Mouse (Mus musculus): Measurements from ENCODE around the gene Hrasls.

The Hrasls gene

GRCm38 (mm10) chr16:29209605-29210411 is at the start of gene Hrasls:
Gene Hrasls, plus strand, starts transcription at chr16:29209695.
- DNase-seq, result peak; percentile 5

DNA sequence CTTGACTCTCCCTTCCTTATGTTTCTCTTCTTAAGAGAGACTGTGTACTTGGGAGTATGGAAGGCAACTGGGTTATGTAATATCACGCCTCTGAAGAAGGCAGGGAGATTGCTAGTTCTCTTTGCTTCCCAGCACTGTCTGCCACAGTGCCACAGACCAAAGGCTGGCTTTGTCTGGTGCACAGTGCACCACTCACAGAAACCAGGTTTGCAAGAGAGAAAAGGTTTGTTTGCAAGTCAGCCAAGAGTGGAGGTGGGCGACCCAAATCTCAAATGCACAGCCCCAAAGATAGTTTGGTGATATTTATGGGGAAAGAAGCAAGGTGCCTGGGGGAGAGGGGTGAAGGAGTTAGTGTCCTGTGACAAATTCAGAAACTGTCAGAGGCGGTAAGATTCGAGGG is 47.2 kb upstream of the Hrasls start:
- DNase-seq, result no peak

GRCm38 (mm10) chr16:29167051-29167450 is 42.4 kb upstream of the Hrasls start:
- DNase-seq, result no peak

DNA sequence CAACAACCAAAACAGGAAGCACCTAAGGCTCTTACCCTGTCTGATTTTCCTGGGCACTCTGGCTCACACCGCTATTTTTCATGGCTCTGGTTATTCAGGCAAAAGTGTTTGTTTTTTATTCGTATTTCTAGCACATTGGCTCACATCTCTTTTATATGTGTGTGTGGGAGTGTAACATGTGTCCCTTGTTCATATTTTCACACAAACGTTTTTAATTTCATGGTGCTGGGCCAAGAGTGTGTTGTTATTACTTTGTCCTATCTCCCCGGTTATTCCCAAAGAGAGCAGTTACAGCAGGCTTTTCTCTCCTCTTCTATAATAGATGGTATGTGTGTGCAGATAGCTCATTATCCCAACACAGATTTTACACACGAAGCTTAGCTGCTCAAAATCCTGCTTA is 37.8 kb upstream of the Hrasls start:
- peak; percentile 29 for DNase-seq

- DNase-seq, result no peak
Measured at GRCm38 (mm10) chr16:29173201-29173600, 36.3 kb upstream of the Hrasls start.

DNA sequence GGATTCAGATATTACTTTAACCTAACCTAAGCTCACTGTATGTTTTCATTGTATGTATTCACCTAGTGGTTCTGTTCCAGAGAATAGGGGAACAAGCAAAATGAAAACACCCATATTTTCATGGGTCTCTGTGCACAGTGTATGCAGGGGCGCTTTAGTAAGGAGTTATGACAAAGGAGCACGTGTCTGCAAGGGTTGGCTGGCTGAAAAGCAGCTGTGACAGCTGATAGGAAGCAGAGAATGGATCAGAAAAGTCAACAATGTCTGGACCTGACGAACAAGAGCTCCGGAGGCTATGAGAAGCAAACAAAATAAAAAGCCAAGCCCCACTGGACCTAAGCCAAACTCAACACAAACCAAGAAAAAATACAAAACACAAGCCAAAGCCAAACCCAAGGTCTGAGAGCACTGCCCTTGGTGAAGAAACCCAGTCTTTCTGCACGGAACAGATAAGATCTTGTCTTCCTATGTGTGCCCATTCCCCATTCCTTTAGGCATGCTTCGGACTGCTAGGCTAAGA is 34.6 kb upstream of the Hrasls start:
- no peak for DNase-seq

DNA sequence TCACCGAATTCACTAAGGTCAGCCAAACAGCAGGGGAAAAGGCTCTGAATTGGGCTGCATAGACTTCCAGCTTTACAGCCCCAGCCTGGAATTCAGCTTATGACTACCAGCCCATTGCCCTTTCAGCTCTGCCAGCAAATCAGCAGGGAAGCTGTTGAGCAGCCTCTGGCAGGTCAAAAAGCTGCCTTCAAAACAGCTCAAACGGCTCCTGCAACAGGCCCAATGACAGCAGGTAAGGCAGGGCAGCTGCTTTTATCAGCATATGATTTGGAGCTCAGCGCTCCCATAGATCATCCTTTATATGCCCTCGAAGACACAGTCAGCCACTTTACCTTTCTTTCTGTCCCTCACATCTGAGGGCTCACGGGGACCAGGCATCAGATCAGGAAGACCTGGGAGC is 16.6 kb upstream of the Hrasls start:
- DNase-seq, result no peak

DNA sequence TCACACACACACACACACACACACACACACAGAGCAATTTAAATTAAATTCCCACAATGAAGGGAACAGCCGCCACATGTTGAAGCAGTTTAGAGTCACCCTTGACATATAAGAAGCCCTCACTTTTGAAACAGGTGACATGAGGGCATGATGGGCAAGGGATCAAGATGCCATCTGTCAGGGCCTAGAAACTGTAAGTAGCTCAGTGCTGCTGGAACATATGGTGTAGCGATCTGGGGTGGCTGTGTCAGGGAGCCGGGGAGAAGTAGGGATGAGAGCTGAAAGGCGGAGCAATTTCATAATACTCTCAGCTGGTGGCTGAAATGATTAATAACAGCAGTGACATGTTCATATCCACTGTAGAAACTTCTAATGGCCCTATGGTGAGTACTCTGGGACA is 15.5 kb upstream of the Hrasls start:
- DNase-seq, result no peak

GRCm38 (mm10) chr16:29195156-29195555 is 14.3 kb upstream of the Hrasls start:
- DNase-seq, result no peak

DNA sequence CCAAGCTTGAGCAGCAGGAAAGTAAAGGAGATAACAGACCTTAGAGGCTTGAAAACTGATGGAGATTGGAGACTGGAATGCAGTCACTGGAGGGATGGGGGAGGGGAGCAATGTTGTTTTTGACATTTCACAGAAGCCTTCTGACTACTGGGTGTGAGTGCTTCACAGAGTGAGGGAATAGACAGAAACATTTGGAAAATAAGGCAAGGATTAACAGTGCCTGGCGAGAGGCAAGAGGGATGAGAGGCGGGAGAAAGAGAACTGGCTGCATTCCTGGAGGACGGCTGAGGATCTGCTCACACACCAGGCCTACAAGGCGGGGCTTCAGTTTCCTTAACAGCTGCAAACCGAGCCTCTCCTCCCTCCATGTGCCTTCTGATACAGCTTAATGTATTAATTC is 11.0 kb upstream of the Hrasls start:
- peak; percentile 69 for DNase-seq

DNA sequence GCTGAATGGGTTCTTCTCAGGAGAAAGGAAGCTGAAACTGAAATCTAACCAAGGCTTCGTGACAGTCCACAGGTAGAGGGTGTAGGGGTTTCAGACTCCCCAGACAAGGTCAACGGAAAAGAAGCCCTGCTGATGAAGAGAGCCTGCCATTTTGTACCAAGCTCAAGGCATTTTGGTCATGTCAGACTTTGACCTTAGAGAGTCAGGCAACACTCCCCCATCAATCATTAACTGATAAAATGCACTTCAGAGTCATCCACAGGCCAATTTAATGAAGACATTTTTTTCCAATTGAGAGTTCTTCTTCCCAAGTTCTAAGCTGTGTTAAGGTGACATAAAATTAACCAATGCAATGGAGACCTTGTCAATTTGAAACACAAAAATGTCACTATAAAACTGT is 8.3 kb upstream of the Hrasls start:
- no peak for DNase-seq

- peak; percentile 35 for DNase-seq
Measured at GRCm38 (mm10) chr16:29204875-29205274, 4.6 kb upstream of the Hrasls start.

GRCm38 (mm10) chr16:29205581-29205980 is 3.9 kb upstream of the Hrasls start:
- no peak for DNase-seq

DNA sequence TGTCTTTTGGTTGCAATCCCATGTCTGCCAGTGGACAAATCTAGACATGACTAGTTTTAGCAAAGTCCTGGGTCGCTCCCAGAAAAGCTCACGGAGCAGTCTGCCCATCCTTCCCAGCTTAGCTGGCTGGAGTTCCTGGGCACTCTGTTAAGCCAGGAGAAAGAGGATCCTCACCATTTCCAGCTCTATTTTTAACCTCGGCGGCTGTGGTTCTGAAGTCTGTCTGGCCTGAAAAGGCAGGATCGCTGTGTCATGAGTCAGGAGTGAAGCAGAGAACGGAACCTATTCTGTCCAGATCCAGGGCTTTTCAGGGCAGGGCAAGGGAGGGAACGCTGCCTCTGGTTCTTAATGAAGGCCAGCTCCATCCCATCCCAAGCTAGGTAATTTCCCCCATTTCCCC is 654 bp upstream of the Hrasls start:
- no peak for DNase-seq

GRCm38 (mm10) chr16:29216395-29217295 is 7.2 kb downstream of the Hrasls start:
- DNase-seq, result peak; percentile 70

DNA sequence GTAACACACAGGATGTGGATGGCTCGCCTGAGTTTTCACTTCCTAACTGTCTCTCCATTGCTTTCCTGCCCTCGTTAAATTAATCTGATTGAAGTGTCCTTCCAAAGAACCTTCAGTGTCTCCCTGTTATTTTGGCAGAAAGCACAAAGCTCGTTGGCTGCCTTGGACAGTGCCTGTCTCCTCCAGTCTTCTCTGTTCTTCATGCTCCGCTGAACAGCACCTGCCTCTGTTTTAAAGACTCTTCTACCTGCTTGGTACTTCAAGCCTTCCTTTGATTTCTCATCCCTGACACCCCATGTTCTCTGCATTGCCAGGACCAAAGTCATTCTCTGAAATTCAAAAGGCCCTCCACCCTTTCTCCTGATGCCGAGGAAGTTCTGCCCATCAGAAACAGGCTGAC is 26.5 kb downstream of the Hrasls start:
- no peak for DNase-seq

GRCm38 (mm10) chr16:29254325-29254724 is 44.8 kb downstream of the Hrasls start:
- DNase-seq, result no peak

Data from layer of hippocampus, adult 9-11 months (tissue).